Mouse (Mus musculus): Measurements from ENCODE around the gene Ankrd6.

DNA sequence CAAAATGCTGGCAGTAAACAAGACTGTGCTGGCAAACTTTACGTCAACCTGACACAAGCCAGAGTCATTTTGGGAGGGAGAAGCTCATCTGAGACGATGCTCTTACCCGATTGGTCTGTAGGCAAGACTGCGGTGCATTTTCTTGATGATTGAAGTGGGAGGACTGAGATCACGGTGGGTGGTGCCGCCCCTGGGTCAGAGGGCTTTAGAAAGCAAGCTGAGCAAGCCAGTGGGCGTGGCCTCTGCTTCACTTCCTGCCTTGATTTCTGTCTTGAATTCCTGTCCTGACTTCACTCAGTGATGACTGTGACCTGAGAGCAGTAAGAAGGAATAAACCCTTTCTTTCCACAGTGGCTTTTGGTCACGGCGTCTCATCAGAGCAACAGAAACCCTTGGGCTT is 18.6 kb downstream of the Ankrd6 start:
- no peak for TF ChIP-seq POLR2A (IDR thresholded peaks at IDR 0.05; ENCODE audit: low read depth, low read length)
- no peak for TF ChIP-seq CTCF (IDR thresholded peaks at IDR 0.05; ENCODE audit: extremely low read depth, insufficient read depth, insufficient read length, insufficient replicate concordance)
